Mouse (Mus musculus) gastrocnemius, postnatal 4 days (tissue): Measurements from ENCODE around the gene Lrp1. TPM values are rescaled to one million over a fixed set of nuclear protein-coding genes. Genes with fewer than 3 reads are reported as not detected.

ENCODE experiments used
- DNase-seq, 2 experiments: peaks; one replicate each; pipeline ENCODE4 v3.0.0; 2021 to 2022; ENCODE audit warnings: low spot score in 2 of 2, mixed read lengths in 2 of 2
- total RNA-seq, 2 experiments: library from RNA; stranded (reverse); gene quantifications; 2 replicates each; pipeline ENCODE4 v1.2.3; 2021

Gene Lrp1
- total RNA-seq, 2 experiments from 2014 or later: 184 to 193 TPM

DNA sequence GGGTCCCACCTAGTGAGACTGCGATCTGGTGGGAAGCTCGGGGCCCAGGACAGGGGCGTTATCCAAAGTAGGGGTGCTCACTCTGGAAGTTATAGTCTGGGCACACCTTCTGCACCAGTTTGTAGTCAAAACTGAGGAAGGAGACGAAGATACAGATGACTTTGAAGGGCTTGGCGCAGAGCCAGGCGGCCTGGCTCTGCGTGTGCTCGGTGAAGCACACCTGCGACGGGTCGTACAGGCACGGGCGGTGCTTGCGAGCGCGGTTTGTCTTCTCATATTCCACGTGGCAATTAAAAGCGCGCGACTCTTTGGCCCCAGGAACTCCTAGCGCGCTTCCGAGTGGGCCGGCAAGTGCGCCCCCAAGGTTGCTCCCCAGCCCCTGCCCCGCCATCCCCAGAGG lies 94.9 kb downstream of the Lrp1 start:
- DNase-seq: no peak

DNA sequence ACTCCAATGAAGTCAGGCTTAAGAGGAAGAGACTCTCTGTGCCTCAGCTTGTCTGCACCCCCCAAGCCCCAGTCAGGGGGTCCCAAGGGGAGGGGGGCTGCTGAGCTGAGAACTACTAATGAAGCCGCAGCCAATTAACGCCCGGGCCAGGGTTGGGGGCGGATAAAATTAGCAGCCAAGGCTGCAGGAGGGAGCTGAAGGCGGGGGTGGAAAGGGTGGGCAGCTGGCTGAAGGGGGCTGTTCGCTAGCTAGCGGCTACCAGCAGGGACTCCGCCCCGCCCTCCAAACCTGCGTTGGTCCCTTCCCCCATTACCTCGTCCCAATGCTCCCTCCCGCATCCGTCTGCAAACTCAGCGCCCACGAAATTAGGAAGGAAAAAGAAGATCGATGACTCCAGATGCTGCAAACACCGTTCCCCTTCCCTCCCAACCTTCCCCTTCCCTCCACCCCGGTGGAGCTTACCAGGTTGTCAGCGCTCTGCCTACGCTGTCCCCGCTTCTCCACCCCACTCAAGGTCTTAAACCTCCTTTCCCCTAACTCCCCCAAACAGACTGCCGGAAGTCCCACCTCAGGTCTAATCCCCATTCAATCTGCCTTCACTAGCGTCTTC lies 96.2 kb downstream of the Lrp1 start:
- no peak for DNase-seq

DNA sequence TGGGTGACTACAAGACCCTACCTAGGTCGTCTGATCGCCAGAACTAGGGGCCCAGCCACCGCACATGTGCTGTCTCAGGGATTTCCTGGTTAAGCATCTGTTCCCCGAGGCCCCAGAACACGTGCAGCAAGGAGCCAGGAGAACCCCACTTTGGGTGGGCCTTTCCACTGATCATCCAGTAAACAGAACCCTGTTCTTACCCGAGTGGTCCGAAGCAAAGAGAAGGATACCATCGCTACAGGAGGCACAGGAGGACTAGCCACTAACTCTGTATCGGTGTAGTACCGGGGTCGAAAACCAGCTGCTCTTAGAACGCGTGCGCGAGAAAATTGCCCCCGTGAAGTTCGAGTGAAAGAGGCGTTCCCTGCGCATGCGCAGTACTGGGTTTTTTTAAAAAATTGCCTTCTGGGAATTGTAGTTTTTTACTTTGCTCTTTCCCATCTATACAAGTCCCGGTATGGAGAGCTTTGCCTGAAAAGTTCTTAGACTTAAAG lies 98.8 kb downstream of the Lrp1 start, which contains the start of gene Shmt2:
TSS of gene Shmt2 (minus strand) at position 357 of the 494 bp plus-strand sequence.
- peak in 1 of 2 experiments; percentile 86 for DNase-seq

DNA sequence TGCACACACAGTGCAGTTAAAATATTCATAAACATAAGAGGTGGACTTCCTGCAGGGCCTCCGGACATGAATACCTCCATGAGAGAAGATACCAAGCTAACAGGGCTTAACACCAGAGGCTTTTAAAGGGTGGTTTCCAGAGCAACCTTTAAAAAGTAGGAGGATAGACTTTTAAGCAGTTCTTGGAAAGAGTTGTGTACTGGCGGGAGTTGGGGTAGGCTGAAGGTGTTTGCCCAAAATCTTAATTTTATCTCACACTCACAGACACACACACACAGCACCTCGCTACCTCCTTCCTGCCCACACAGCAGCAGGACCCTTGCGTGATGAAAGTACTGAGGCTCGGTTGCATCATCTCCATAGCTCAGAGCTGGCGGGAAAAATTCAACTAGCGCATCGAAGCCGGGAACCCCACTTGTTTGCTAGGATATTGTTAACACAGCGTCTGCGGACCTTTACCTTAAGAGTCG lies 99.3 kb downstream of the Lrp1 start:
- no peak for DNase-seq

DNA sequence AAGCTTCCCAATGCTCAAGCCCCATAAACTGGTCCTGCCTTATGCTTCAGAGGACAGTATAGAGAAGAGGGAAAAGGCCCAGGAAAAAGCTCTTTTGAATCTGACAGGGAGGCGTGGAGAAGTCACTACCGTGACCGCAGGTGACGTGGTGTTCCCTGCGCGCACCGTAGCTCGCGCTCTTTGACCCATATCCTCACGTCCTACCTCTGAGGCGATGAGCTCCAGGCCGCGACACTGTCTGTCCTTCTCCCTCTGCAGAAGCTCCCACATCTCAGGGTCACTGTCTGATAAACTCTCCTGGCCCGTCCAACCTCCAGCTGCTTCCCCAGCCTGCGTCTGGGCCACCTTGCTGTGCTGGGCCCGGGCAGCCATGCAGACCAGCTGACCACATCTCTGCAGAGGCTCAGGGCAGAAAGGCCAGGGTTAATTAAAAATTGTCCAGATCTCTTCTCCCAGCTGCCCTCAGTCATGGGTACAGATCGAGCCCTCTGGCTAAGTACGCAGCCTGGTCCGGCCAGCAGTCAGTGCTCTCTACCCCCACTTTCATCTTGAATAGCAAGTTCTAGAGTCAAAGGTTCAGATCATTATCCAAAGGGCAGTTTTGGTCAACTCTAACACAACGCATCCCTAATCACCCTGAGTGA lies 100.1 kb downstream of the Lrp1 start:
- no peak for DNase-seq

DNA sequence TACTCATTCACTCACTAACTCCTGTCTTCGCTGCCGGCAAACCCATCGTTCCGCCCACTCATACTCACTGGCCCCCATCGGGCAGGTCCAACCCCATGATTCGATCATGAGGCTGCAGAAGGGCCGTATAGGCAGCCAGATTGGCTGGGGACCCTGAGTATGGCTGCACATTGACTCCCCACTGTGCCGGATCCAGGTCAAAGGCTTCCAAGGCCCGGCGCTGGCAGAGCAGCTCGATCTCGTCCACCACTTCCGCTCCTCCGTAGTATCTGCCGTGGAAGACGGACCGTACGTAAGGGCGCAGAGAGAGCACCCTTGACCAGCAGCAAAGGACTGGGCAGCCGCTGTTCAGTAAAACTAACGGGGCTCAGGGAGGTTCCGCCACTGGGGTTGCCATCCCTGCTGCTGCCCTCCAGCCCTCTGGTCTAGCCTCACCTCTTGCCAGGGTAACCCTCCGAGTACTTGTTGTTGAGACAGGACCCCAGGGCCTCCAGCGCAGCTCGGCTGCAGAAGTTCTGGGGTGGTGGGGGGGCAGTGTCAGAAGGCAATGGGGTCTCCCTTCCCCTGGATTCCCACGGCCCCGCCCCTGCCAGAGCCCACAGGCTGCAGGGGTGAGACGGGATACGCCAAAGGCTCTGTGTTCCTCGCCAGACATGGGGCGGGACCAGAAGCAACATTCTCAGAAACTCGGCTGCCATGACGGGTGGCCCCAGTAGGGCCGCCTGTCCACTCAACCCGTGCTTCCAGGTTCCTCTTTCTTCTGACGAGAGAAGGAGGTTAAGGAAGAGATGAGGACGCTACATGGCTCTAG lies 100.8 kb downstream of the Lrp1 start:
- DNase-seq: no peak

DNA sequence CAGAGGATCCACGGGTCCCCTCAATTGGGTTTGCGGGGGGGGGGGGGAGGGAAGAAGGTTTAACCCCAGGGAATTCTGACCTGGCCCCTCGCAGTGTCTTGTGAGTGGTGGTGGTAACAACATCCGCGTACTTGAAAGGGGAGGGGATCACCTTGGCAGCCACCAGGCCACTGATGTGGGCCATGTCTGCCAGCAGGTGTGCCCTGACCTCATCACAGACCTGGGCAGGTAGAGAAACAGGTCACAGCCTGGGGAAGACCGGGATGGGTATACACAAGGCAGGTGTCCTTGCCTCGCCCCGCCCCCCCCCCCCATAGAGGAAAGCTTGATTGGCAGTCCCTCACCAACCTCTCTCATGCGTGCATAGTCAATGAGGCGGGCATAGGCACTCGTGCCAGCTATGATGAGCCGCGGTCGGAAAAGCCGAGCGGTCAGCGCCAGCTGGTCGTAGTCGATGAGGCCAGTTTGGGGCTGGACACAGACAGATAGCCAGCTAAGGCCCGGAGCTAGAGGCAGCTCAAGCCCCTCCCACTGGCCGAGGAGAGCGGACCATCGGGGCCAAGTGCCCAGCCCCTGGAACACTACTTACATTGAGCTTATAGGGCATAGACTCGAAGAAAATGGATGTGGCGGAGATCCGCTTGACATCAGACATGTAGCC lies 101.8 kb downstream of the Lrp1 start:
- no peak for DNase-seq

DNA sequence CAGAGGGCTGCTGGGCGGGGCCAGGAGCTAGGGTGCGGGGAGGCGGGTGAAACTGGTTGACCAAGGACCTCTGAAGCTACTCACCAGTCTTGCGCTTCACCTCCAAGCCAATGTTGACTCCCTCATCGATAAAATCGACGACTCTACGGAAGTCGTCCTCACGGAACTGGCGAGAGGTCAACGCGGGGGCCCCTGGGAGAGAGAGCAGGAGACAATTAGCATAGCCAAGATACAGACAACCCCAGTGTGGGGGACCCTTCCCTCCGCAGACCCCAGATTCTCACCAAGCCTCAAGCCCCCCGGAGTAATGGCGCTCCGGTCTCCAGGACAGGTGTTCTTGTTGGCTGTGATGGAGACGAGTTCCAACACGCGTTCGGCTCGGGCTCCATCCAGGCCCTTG lies 103.0 kb downstream of the Lrp1 start:
- no peak for DNase-seq

DNA sequence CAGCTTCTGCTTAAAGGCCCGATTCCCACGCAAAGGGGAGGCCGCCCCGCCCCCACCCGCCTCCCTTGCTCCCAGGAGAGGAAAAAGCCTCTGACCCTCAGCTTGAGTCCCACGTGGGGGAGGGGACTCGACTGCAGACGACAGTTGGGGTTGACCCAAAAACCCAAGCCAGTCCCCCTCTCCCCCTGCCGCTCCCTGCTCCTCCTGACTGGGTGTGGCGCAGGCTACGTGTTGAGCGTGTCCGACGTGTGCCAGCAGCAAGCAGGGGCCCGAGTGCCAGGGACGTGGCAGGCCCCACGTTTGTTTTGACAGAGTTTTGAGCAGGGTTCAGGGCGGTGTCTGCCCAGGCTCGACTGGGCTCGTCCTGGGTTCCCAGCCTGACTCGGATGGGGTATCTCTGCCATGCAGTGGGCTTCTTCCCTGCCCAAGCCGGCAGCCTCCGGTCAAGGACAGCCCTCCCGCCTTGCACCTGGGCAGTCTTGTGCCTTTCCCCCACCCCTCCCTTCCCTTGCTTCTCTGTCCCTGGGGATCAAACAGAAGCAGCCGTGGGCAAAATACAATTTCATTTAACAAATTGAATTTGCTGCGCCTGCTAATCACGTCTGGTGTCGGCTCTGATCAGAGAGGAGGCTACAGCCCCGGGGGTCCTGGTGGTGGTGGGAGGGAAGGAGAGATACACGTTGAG lies 104.2 kb downstream of the Lrp1 start:
- DNase-seq: peak in 1 of 2 experiments; percentile 51

DNA sequence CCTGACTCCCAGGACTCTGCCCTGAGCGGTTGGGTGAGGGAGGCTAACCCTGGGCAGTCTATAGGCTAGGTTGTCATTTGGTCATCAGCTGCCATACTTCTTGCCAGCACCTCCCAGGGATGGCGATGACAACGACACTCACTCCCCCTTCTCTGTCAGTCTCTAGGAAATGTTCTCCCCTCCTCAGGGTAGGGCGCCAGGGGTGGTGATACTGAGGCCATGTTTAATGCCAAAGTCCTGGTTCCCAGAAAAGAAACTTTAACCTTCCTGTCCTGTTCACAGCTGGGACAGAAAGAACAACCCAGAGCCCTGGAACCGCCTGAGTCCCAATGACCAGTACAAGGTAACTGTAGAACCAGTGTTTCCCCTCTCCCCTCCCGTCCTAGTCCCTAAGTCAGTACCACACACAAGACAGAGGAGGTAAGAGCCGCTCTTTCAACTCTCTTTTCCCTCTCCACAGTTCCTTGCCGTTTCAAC lies 104.9 kb downstream of the Lrp1 start:
- DNase-seq: no peak

DNA sequence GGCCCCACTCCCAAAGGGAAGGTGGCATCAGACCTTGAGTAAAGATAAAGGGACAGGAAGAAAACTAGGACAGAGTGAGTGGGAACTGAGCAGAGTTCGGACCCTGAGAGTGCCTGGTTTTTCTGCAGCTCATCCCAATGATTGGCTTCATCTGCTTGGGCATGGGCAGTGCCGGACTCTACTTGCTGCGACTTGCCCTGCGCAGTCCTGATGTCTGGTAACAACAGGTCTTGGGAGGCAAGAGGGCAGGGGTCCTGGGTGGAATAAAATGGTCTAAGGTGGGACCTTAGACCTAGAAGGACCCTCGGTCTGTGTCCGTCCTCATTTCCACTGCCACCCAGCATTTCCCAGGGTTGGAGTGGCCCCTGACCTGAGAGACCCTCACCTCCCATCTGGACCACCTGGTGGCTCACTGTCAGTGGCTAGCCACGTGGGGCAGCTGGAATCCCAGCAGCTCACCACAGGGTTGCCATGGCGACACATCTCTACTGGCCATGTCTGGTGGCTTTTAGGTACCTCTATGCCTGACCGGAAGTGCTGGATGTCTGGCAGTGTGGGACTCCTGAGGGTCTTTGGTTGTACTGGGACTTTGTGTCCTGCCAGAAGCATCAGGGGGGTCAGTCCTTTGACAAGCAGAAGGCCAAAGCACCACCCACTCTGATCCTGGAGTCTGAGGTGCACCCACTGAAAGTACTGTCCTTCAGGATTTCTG lies 105.5 kb downstream of the Lrp1 start:
- no peak for DNase-seq

DNA sequence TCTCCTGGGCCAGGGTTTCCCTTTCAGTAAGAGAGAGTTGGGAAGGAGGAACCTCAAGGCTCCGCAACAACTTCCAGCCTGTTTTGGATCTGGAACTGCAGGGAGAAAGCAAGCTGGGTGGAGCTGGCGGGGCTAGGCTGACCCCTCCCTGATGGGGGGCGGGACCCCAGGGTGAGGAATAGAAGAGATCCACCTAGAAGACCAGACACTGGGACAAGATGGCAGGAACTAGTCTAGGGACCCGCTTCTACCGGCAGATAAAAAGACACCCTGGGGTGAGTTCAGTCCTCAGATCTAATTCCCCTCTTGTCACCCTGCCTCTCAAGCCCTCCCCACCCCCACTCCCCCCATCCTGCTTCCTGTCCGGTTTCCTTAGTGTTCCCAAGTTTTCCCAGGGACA lies 106.2 kb downstream of the Lrp1 start, which contains the start of gene Ndufa4l2:
TSS of gene Ndufa4l2 (plus strand) at position 204 of the 400 bp plus-strand sequence.
- DNase-seq: no peak

DNA sequence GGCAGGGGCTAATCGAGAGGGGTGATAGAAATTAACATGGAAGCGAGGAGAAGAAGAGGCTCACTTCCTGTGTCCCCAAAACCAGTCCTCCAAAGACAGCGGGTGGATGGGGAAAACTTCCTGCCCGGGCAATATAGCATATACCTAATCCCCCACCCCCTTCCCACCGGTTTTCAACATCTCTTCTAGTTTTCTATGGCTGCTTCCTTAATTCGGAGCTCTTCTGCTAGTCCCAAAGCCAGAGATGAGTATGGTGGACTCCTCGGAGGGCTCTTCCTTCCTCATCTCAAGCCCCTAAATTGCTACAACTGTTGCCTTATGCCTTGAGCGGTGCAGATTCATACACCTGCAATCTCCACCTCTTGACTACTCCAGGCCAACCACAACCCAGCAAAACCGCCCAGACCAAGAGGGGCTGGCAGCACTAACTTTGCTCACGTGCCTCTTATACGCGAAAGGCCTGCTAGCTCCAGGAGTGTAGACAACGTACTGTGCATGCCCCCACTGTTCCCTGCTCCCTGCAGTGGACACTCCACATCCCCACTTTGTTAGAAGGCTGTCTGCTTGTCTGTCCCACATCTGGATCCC lies 106.7 kb downstream of the Lrp1 start:
- DNase-seq: no peak

DNA sequence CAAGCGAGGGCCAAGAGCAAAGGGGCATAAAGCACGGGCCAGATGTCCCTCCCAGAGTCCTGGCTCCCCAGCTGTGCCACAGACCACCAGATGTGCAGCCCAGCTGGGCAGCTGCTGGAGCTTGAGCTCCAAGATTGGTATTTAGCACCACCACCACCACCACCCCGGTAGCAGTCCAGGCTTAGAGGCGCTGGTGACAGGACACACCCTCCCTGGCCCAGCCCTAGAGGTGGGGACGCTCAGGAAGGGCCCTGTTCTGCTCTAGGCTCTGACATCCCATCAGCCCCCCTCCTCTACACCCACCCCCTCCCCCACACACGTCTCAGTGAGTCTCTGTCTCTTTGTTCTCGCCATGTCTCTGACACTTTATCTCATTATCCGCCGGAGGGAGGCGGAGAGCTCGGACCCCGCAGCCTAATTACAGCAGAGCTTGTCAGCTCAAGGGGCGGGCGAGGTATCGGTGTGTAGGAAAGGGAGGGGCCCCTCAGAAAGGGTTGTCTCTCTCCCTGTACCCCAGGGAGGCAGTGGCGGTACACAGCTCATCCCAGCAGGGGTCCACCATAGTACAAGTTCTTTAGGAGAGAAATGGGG lies 107.4 kb downstream of the Lrp1 start:
- DNase-seq: no peak

DNA sequence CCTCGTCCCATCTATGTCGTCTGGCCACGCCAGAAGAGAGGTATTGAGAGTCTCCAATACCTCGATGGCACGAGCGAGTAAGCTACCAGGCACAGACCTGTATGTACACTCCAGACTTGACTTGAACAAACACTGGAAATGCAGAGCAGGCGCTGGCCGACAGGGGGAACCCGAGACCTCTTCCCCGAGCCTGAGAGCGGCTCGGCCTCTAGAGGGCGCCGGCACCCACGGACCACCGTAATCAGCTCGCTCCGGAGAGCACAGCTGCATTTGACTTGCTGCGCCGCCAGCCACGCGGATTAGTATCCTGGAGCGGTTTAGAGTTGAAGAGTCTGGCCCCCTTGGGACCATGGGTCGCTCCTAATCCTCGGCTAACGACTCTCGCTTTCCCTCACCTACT lies 108.1 kb downstream of the Lrp1 start:
- peak; percentile 91 to 94 for DNase-seq

DNA sequence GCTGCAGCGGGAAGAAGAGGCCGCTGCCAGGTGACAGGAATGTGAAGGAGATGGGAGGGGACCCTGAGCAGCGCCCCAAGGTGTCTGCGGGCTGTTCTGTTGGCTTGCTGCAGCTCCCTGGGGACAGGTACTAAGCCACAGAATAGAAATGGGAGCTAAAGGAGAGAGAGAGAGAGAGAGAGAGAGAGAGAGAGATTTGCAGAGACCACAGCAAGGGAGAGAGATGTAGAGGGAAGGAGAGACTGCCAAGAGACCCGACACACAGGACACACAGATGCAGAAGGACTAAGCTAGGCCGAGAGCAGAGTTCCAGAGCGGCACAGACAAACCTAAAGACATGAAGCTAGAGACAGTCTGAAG lies 108.7 kb downstream of the Lrp1 start:
- no peak for DNase-seq

DNA sequence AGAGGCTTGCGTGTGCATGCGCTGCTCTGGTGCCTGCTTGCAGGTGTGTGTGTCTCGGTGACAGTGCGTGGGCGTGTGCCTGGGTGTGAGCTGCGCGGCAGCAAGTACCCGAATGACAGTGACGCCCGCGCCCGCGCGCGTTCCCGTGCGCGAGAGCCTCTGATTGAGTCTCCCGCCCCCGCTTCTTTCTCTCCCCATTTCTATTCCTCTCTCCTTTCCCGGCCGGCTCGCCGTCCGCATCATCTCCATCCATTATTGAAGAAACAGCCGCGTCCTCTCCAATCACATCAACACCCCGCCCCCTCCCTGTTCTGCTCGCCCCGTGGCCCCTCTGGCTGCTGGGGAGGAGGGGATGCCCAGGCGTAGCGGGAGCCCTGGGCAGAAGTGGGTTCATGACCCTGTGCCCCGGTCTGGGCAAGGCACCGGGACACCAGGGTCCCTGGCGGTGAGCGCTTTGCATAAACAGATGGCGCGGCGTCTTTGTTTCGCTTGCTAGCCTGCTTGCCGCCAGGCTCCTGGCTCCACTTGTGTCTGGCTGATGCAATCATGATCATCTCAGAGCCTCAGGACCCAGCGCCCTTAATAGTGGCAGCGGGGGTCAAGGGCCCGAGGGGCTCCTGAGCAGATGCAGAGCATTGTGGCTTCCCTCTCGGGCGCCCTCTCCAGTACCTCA lies 109.2 kb downstream of the Lrp1 start:
- peak in 1 of 2 experiments; percentile 48 for DNase-seq

DNA sequence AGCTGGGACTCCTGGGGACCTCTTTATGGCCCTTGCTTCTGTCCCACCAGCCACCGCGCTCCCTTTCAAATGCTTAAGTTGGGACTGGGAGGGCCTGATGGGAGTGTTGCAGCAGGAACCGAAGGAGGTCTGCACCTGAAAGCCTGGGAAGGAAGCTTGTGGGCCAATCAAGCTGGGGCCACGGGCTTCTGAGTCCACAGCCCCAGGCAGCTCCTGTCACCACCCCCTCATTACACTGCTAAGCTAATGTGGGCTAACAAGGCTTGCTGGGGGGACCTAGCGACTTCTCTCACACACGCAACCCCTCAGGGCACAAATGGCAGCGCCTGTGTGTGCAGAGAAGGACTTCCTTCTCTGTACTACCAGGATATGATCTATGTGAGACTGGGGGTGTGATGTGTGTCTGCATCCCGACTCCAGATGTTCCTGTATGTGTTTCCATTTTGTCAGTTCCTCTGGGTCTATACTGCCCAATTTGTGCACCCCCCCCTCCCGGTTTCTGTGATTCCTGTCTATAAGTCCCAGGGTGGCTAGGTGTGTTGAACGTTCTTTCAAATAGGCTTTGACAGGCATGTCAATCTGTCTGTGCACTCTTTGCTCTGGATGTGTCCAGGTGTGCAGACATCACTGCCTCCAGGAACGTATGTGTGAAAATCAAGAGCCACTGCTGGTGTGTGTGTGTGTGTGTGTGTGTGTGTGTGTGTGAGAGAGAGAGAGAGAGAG lies 109.9 kb downstream of the Lrp1 start:
- no peak for DNase-seq
